Mouse (Mus musculus) erythroblast, embryonic 14.5 days (primary cell): ENCODE data around the gene Ttll8.

Source experiments
- GATA1 ChIP-seq: IDR thresholded peaks from 2 replicates; pipeline ENCODE4 v1.6.1; 2012; ENCODE audit warnings: low read length, inconsistent platforms, mixed read lengths
- TAL1 ChIP-seq: IDR thresholded peaks from 3 replicates; pipeline ENCODE4 v1.6.1; 2012; ENCODE audit warnings: low read length, inconsistent platforms, mixed read lengths

- TF ChIP-seq GATA1 (no peak), TAL1 (no peak)
Measured at GRCm38 (mm10) chr15:88858707-88859106, 95.5 kb downstream of the Ttll8 start.
